Mouse (Mus musculus): Measurements from ENCODE around the gene Fam114a1.

The Fam114a1 gene

GRCm38 (mm10) chr5:64969861-64970771 lies at the start of gene Fam114a1:
TSS of gene Fam114a1 (plus strand) at chr5:64970071.
- peak; percentile 56 for DNase-seq (ENCODE audit: low read depth)

GRCm38 (mm10) chr5:64922891-64923381 lies 46.9 kb upstream of the Fam114a1 start:
- DNase-seq (ENCODE audit: low read depth), result peak; percentile 47

- no peak for DNase-seq (ENCODE audit: low read depth)
These were observed 37.7 kb upstream of the Fam114a1 start for GRCm38 (mm10) chr5:64932215-64932614.

- no peak for DNase-seq (ENCODE audit: low read depth)
These were observed 37.1 kb upstream of the Fam114a1 start for GRCm38 (mm10) chr5:64932775-64933174.

- no peak for DNase-seq (ENCODE audit: low read depth)
These were observed 18.4 kb upstream of the Fam114a1 start for GRCm38 (mm10) chr5:64951486-64951885.

GRCm38 (mm10) chr5:64954931-64955330 lies 14.9 kb upstream of the Fam114a1 start:
- no peak for DNase-seq (ENCODE audit: low read depth)

GRCm38 (mm10) chr5:64958991-64959842 lies 10.7 kb upstream of the Fam114a1 start:
- peak; percentile 68 for DNase-seq (ENCODE audit: low read depth)

GRCm38 (mm10) chr5:64959843-64960230 lies 10.0 kb upstream of the Fam114a1 start, which contains the start of gene Tlr6:
TSS of gene Tlr6 (minus strand) at chr5:64960097.
- DNase-seq (ENCODE audit: low read depth), result peak; percentile 92

GRCm38 (mm10) chr5:64960857-64961391 lies 8.9 kb upstream of the Fam114a1 start:
- peak; percentile 79 for DNase-seq (ENCODE audit: low read depth)

- DNase-seq (ENCODE audit: low read depth), result no peak
These were observed 6.6 kb upstream of the Fam114a1 start for GRCm38 (mm10) chr5:64963271-64963670.

GRCm38 (mm10) chr5:64963735-64964134 lies 6.1 kb upstream of the Fam114a1 start:
- no peak for DNase-seq (ENCODE audit: low read depth)

- peak; percentile 69 for DNase-seq (ENCODE audit: low read depth)
These were observed 660 bp upstream of the Fam114a1 start for GRCm38 (mm10) chr5:64968961-64969860.

- no peak for DNase-seq (ENCODE audit: low read depth)
These were observed 5.2 kb downstream of the Fam114a1 start for GRCm38 (mm10) chr5:64975121-64975520.

GRCm38 (mm10) chr5:64977128-64977527 lies 7.3 kb downstream of the Fam114a1 start:
- DNase-seq (ENCODE audit: low read depth), result no peak

- peak; percentile 59 for DNase-seq (ENCODE audit: low read depth)
These were observed 16.1 kb downstream of the Fam114a1 start for GRCm38 (mm10) chr5:64985971-64986370.

GRCm38 (mm10) chr5:64989940-64990339 lies 20.1 kb downstream of the Fam114a1 start:
- peak; percentile 58 for DNase-seq (ENCODE audit: low read depth)

GRCm38 (mm10) chr5:64992540-64992939 lies 22.7 kb downstream of the Fam114a1 start:
- DNase-seq (ENCODE audit: low read depth), result peak; percentile 58

- no peak for DNase-seq (ENCODE audit: low read depth)
These were observed 25.5 kb downstream of the Fam114a1 start for GRCm38 (mm10) chr5:64995408-64995807.

GRCm38 (mm10) chr5:65002940-65003824 lies 33.3 kb downstream of the Fam114a1 start:
- DNase-seq (ENCODE audit: low read depth), result peak; percentile 77

GRCm38 (mm10) chr5:65003946-65004535 lies 34.2 kb downstream of the Fam114a1 start:
- DNase-seq (ENCODE audit: low read depth), result no peak
